Mouse (Mus musculus): ENCODE measurements around the gene Zcwpw1. TPM values are rescaled to one million over a fixed set of nuclear protein-coding genes. Genes with fewer than 3 reads are reported as not detected.

The Zcwpw1 gene
- polyA plus RNA-seq (2012; ENCODE audit: low replicate concordance): 2.2 and 5.2 TPM in 2 replicates

GRCm38 (mm10) chr5:137787151-137787928 is at the start of gene Zcwpw1, which contains the start of gene Mepce:
TSS of gene Zcwpw1 (plus strand) at chr5:137787798.
TSS of gene Mepce (minus strand) at chr5:137787655.

GRCm38 (mm10) chr5:137741023-137741931 is 46.3 kb upstream of the Zcwpw1 start, which contains the start of gene Nyap1:
TSS of gene Nyap1 (minus strand) at chr5:137741607.

GRCm38 (mm10) chr5:137745214-137746171 is 42.1 kb upstream of the Zcwpw1 start, which contains the start of gene Tsc22d4:
TSS of gene Tsc22d4 (plus strand) at chr5:137745730.

GRCm38 (mm10) chr5:137778635-137779034 is 9.0 kb upstream of the Zcwpw1 start, which contains the start of gene Ppp1r35:
TSS of gene Ppp1r35 (plus strand) at chr5:137778849.

GRCm38 (mm10) chr5:137835966-137836520 is 48.4 kb downstream of the Zcwpw1 start, which contains the start of gene Pilra:
TSS of gene Pilra (minus strand) at chr5:137836281.

GRCm38 (mm10) chr5:137857960-137858710 is 70.5 kb downstream of the Zcwpw1 start, which contains the start of gene Pilrb1:
TSS of gene Pilrb1 (minus strand) at chr5:137858106.

GRCm38 (mm10) chr5:137871644-137872380 is 84.2 kb downstream of the Zcwpw1 start, which contains the start of gene Pilrb2:
TSS of gene Pilrb2 (minus strand) at chr5:137871815.

Other genes starting within 250 kb of the Zcwpw1 start
- not detected in 2 replicates for gene Actl6b, start 234.3 kb upstream of the Zcwpw1 start, polyA plus RNA-seq (2012; ENCODE audit: low replicate concordance)
- gene Tfr2, start 218.0 kb upstream of the Zcwpw1 start, polyA plus RNA-seq (2012; ENCODE audit: low replicate concordance): 2.0 and 13.3 TPM in 2 replicates
- 343 and 978 TPM in 2 replicates for gene Mospd3, start 186.7 kb upstream of the Zcwpw1 start, polyA plus RNA-seq (2012; ENCODE audit: low replicate concordance)
- gene Pcolce, start 174.0 kb upstream of the Zcwpw1 start, polyA plus RNA-seq (2012; ENCODE audit: low replicate concordance): 2.0 and 8.5 TPM in 2 replicates
- gene Fbxo24, start 158.8 kb upstream of the Zcwpw1 start, polyA plus RNA-seq (2012; ENCODE audit: low replicate concordance): 0.09 and 0.20 TPM in 2 replicates
- gene Lrch4, start 158.7 kb upstream of the Zcwpw1 start, polyA plus RNA-seq (2012; ENCODE audit: low replicate concordance): 391 and 723 TPM in 2 replicates
- 44.7 and 56.6 TPM in 2 replicates for gene Gm20605, start 158.6 kb upstream of the Zcwpw1 start, polyA plus RNA-seq (2012; ENCODE audit: low replicate concordance)
- 167 and 231 TPM in 2 replicates for gene Sap25, start 146.5 kb upstream of the Zcwpw1 start, polyA plus RNA-seq (2012; ENCODE audit: low replicate concordance)
- gene Irs3, start 142.1 kb upstream of the Zcwpw1 start, polyA plus RNA-seq (2012; ENCODE audit: low replicate concordance): 0.17 and 0.21 TPM in 2 replicates
- 41.0 and 59.6 TPM in 2 replicates for gene Agfg2, start 103.1 kb upstream of the Zcwpw1 start, polyA plus RNA-seq (2012; ENCODE audit: low replicate concordance)
- 3.5 and 11.1 TPM in 2 replicates for gene Nyap1, start 46.2 kb upstream of the Zcwpw1 start, polyA plus RNA-seq (2012; ENCODE audit: low replicate concordance)
- 642 and 1,190 TPM in 2 replicates for gene Tsc22d4, start 42.1 kb upstream of the Zcwpw1 start, polyA plus RNA-seq (2012; ENCODE audit: low replicate concordance)
- gene Ppp1r35, start 8.9 kb upstream of the Zcwpw1 start, polyA plus RNA-seq (2012; ENCODE audit: low replicate concordance): 82.7 and 175 TPM in 2 replicates
- gene Mepce, start 143 bp upstream of the Zcwpw1 start, polyA plus RNA-seq (2012; ENCODE audit: low replicate concordance): 168 and 453 TPM in 2 replicates
- 6.6 and 11.0 TPM in 2 replicates for gene Pilra, start 48.5 kb downstream of the Zcwpw1 start, polyA plus RNA-seq (2012; ENCODE audit: low replicate concordance)
- gene Pilrb1, start 70.3 kb downstream of the Zcwpw1 start, polyA plus RNA-seq (2012; ENCODE audit: low replicate concordance): 6.6 and 9.2 TPM in 2 replicates
- 6.4 and 10.8 TPM in 2 replicates for gene Pilrb2, start 84.0 kb downstream of the Zcwpw1 start, polyA plus RNA-seq (2012; ENCODE audit: low replicate concordance)
- gene Cyp3a13, start 133.8 kb downstream of the Zcwpw1 start, polyA plus RNA-seq (2012; ENCODE audit: low replicate concordance): not detected in 2 replicates
- gene Gjc3, start 175.3 kb downstream of the Zcwpw1 start, polyA plus RNA-seq (2012; ENCODE audit: low replicate concordance): not detected in 2 replicates
- not detected in 2 replicates for gene Azgp1, start 193.7 kb downstream of the Zcwpw1 start, polyA plus RNA-seq (2012; ENCODE audit: low replicate concordance)
- not detected in 2 replicates for gene Smok3a, start 233.5 kb downstream of the Zcwpw1 start, polyA plus RNA-seq (2012; ENCODE audit: low replicate concordance)
- gene Smok3b, start 233.6 kb downstream of the Zcwpw1 start, polyA plus RNA-seq (2012; ENCODE audit: low replicate concordance): not detected in 2 replicates

All from hematopoietic multipotent progenitor cell, adult 10-12 weeks (in vitro differentiated cells).